Mouse (Mus musculus) embryo, embryonic 10.5 days (tissue): ENCODE measurements around the gene Rftn1.

Source experiments
- DNase-seq: peaks from one replicate; pipeline ENCODE4 v3.0.0-alpha.2; 2015; ENCODE audit warnings: low spot score

The Rftn1 gene

DNA sequence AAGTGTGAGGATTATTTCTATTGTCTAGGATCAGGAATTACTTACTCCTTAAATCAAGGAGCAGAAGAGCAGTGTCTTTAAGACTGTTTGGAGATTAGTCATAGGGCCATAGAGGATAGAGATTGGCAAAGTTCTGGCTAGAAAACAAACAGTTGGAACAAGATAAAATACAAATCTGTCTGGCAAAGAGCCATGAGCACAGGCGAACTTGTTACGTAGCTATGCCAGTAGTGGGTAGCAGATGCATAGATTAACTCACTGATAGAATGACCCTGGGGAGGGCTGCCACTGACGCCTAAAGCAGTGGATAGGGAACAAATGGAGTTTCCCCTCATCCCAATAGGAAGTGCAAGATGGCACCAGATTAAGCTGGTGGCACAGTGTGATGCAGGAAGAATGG lies 97.1 kb downstream of the Rftn1 start:
- DNase-seq, result no peak

DNA sequence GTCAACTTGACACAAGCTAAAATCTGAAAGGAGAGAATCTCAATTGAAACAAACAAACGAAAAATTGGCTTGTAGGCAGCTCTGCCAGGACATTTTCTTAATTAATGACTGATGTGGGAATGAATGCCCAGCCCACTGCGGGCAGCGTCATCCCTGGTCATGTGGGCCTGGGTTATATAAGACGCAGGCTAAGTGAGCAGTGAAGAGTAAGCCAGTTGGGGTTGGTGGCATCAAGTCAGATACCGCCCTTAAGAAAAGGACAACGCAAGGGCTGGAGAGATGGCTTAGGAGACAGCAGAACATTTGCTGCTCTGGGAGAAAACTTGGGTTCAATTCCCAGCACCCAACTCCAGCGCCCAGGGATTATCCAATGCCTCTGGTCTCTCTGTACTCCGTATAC lies 97.6 kb downstream of the Rftn1 start:
- DNase-seq, result no peak

DNA sequence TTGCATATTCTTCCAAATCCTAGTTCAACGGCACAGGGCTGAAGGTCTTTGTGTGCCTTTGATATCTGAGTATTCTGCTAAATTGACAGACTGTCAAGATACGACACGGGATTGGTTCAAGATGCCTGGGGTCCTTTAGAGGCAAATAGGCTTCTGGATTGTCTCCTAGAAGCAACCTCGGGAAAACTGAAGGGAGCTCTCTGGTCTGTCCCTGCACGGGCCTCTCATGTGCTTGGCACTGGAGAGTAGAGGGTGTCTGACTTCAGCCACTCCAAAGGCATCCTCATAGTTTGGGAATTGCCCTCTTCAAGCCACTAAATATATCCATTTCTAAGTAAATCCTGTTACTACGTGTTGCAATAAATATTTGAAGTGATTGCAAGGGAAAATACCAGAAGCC lies 98.6 kb downstream of the Rftn1 start:
- DNase-seq, result no peak

DNA sequence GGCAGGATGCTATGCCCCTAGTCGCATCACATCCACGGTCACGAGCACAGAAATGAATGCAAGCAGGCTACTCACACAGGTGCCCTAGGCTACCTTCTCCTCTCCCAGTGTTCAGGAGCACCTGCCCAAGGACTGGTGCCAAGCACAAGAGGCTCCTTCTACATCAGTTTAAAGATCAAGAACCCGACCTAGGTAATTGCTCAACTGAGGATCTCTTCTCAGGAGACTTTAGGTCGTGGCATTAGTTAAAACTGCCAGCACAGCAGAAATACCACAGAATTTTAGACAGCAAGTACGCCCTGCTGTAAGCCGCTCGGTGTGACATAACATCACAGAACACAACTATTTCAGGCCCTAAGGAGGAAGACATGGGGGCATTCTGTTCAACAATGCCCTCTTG lies 100.7 kb downstream of the Rftn1 start:
- no peak for DNase-seq

DNA sequence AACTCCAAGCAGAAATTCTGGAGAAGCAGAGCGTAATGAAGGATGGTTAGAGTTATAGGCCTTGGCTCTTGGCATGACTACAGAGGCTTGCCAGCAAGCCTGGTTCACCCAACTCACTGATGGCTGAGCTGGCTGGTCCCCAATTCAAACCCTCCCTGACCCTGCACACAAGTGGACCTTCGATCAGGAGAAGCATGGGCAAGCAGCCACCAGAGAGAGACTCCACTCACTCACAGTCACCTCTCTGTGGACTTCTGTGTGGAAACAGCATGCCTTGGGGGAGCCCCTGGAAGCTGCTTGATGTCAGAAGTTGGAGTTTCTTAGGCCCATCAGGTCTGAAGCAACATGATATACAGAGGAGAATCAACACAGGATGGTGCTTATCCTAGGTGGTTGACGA lies 102.4 kb downstream of the Rftn1 start:
- no peak for DNase-seq

DNA sequence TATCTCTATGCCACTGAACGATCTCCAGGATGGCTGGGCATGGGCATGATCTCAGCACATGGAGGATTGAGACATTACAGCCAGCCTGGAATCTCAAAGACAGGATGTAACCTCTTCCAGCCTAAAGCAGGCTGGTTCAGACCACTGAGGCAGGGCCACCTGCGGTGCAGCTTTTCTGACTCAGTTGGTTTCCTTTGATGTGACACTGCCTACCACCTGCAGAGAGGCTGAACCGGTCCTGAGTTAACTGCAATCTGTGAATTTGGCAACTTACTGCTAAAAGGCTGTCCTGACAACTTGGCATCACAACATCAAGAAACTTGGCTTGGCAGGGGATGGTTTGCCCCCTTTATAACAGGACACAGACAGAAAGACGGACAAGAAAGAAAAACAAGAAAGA lies 103.6 kb downstream of the Rftn1 start:
- DNase-seq, result no peak

DNA sequence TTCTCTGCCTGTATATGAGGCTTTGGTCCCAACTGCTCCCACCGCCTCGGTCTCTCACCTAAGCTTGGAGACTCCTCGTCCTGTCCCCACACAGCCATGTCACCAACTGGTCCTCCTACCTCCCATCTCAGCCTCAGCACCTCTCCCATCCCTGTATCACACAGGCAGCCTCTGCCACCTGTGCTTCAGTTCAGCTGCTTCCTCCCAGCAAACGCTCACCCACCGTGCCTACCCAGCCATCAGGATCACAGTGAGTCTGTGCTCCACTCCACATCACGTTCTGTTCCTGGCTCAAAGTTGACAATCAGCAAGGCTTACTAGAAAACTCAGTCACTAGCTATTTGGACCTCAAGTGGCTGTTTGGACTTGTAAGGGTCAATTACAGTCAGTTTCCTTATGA lies 105.8 kb downstream of the Rftn1 start:
- no peak for DNase-seq

DNA sequence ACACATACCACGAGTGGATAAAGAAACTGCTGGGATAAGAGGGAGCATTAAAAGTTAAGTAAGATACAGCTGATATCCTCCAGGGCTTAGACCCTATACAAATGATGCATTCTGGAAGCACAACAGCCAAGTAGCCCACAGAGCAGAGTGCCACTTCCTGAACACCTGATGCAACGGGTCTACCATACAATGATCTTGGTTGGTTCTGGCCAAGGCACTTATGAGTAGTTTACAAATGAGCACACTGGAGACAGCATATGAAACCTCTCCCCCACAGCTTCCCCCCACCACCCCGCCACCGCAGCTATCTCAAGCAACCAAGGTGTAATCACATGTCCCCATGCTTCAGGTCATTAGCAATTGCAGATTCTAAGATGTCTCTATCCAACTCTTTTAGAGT lies 106.5 kb downstream of the Rftn1 start:
- no peak for DNase-seq

DNA sequence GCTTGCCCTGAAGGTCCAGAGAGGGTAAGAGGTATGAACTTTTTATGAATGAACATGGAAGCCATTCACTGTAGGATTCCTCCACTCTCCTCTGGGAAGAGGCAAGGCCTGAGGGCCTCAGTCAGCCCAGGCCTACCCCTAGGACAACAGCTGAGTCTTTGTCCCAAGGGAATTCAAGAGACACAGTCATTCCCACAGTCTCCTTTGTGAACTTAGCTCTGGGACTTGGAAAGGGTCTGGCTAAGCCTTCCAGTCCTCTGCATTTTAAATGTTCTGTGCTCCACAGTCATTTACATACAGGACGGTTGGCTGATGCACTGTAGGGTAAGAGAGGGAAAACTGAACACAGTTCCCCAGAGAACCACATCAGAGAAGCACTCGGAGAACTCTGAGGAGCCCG lies 107.5 kb downstream of the Rftn1 start:
- DNase-seq, result no peak

DNA sequence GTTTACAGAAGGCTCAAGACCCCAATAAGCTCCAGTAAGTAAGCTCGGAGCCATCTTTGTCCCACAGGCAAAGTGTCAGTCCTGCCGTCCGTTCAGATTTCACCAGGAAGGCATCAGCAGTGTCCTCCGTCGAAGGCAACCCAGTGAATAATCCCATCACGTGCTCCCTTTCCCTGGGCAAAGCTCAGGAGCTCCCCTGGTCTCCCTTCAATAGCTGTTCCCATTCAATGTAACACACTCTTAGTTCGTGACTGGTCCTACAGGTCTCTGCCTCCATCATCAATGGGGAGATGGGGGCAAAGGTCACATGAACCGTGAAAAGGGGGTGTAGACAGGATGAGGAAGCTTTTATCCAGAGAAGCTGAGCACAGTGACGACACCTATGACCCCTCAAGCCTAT lies 108.8 kb downstream of the Rftn1 start:
- no peak for DNase-seq

DNA sequence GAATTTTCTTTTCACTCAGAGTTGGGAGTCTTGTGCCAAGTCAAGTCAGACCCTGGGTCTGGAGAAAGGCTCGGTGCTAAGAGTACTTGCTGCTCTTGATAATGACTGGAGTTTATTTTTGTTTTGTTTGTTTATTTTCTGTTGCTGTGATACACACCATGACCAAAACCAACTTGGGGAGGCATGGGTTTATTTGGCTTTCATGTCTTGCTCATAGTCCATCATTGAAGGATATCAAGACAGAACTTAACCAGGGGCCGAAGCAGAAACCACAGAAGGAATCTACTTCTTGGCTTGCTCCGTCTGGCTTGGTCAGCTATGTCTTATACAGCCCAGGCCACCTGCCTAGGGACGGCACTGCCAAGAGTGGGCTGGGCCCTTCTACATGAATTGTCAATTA lies 109.5 kb downstream of the Rftn1 start:
- no peak for DNase-seq

DNA sequence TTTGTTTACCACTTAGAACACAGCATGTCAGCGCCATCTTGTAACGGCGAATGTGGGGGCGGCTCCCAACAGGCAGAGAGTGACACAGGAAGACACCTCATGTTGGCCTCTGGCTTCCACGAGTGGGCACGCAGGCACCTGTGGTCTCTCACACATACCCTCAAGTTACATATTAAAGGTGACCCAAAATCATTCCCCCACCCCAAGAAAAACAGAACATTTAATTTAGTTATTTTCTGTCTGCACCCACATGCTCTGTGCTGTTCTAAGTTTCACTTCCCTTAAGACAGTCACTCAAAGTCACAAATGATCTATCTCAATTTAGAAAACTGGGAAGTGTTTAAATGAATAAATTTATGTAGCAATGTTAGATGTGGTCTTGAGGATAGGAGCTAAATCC lies 111.7 kb downstream of the Rftn1 start:
- no peak for DNase-seq

DNA sequence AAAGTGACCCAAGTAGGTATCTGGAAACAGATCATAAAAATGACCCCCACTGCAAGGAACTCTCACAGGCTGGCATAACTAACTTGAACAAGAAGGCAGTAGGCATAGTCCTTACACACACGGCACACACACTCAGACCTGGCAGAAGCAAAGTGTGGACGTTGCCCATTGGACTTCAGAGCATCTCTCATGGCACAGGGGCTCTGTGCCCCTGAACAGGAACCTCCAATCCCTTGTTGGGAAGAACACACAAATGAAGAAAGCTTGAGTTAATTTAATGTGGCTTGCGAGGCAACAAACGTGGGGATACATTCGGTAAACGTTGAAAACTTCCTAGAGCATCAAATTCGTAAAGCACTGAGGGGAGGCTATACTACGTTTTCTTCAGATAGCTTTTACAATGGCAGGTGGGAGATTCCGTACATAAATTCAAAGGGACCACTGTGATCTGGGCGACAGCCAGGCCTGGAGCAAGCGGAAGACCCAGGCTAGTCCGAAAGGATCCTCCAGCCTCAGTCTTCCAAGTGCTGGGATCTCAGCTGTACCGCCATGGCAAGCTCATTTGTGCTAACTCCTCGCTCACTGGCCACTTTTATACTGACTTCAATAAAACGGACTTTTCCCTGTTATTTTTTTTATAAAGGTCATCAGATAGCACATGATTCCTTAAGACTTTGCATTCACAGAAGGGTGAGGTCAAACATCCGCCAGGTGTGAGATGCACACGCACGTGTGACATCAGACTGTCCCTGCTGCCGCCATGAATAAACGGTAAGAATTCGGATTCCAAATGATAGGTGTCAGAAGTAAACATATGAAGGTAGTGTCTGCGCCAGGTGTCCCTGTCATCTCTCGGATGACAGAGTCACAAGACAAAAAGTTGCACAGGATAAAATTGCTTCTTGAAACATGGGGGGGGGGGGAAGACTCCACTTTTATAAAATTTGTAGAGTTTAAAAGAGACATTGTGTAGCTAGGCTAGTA lies 117.2 kb downstream of the Rftn1 start:
- no peak for DNase-seq

DNA sequence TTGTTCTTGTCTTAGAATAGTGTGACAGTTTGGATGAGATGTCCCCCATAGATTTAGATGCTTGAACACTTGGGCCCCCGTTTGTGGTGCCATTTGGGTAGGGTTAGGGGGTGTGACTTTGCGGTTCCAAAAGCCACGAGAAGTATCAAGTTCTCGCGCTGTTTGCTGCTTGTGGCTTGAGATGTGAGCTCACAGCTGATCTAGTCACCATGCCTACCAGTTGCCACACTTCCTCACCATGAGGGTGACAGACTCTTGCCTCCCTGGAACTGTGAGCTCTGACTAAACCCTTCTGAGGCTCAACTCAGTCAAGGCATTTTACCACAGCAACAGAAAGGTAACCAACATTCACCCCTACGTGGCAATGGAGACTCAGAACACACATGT lies 118.9 kb downstream of the Rftn1 start:
- DNase-seq, result no peak

DNA sequence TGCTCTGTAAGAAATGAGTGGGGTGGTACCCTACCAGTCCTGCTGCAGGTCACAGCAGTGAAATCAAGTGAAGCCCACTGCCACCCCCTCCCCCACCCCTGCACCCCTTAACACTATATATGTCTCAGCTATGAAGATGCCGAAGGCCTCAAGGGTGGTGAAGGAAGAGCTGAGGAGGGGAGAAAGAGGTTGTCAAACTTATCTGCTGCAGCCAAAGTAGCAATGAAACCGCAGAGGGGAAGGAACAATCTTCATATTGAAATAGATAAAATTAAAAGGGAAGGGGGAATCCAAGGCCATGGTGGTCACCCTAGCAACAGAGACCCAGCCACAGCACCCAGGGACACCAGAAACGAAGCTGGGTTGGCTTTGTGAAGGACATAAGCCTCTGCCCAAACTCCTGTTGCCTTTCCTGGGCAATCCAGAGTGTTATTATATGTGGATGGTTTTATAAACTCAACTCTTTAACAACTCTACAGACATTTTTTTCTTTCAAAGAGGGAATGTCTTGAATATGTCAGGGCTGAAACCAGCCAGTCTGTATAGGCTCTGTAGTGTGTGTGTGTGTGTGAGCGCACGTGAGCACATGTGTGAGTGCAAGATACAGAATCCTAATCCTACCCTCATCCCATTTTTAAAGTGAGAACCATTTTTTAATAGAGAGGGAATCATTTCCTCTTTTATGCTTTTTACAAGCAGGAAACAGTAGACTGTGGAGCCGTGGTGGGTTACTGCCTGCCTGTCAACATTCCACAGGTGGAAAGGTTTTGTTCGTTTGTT lies 119.5 kb downstream of the Rftn1 start:
- no peak for DNase-seq

DNA sequence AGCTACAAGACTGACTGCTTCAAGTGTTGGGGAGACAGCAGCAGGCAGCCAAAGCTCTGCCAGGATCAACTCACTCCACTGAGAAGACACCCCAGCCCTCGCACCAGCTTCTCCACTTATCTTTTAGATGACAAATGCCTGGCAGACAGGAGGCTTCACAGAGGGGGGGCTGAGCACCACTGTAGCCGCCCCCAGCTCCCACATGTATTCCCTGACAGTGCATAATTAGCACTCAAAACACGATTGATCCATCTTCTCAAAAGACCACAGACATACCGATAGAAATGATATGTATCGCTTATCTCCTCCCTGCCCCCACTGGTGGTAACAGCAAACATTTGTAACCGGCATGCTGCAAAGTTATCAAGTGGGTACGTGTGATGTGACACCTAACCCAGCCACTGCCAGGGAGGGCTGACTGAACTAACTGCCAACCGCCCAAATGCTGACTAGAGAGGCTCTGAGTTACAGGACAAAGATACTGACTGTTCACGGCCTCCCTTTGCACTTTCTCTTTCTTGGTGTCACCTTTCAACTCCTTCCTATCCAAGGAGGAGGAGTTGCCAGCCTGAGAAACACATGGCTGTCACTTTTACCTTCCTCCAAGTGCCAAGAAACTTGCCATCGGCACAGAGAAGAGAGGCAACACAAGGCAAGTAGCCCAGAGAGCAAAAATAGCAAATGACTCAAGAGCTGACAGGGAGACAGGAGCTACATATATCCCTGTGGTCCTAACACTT lies 120.4 kb downstream of the Rftn1 start:
- no peak for DNase-seq

DNA sequence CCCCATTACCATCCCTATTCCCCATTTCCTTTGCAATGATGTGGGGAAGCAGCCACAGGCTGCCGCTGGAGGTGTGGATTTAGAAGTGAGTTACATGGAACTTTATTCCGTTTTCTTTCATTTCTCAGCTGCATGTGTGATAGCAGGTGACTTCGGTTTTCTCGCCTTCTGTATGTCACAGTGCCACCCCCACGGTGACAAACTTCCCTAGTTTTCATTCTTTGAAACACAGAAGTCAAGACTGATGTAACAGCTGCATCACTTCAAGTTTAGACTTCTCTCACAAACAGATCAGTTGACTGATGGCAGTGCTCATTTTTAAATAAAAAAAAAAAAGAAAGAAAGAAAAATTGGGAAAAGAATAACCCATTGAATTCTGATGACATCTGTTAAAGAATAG lies 121.3 kb downstream of the Rftn1 start:
- no peak for DNase-seq

DNA sequence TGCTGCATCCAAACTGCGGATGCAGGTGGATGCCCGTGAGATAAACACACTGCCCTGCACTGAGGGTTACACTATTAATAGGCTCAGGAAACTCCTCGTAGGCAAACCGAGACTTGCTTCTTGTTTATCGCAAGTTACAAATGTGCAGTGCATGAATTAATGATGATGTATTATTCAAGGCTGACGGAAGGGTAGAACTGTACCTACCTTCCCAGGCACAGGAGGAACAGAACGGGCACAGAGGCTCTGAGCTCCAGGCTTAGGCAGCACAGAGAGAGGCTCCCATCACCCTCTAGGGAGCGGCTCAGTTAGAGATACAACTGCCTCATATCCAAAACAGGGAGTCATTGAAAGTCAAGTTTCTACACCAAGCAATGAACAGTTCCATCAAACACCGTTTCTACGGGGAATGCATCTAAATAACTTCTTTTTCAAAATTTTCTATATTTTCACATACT lies 121.8 kb downstream of the Rftn1 start:
- no peak for DNase-seq

DNA sequence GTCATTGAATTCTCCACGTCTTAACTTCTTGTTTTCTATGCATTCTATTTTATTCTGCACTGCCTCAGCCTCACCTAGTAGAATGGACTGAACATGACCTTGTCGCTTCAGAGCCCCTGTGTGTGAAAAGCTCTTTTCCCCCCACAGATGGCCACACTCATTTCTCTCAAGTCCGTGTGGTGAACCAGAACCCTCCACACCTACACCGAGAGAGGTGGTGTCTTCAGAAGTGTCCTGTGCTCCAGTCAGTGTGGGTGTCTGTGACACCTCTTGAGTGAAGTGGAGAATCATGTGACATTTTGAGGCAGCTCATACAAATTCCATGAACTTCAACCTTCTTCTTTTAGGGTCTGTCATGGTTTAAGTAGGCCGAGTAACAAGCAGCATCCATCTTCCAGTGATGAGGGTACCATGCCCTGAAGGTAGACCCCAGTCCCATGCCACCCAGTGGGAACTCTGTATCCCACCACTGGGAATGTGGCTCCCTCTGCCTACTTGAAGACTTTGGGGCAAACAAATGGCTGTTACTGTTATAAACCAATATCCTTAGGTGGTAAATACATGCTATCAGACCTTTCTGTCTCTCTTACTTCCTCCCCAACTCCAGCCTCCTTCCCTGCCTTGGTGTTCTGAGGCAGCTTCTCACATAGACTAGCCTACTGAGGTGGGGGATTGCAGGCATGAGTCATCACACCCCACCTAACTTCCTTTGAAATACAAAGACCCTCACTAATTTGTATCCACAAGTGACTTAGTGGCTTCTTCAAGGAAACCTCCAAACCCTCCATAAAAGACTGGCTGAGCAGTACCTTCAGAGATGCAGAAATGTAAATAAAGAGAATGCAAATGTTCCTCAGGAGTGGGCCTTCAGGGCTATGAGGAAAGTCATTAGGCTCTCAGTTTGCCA lies 122.4 kb downstream of the Rftn1 start:
- DNase-seq, result no peak

DNA sequence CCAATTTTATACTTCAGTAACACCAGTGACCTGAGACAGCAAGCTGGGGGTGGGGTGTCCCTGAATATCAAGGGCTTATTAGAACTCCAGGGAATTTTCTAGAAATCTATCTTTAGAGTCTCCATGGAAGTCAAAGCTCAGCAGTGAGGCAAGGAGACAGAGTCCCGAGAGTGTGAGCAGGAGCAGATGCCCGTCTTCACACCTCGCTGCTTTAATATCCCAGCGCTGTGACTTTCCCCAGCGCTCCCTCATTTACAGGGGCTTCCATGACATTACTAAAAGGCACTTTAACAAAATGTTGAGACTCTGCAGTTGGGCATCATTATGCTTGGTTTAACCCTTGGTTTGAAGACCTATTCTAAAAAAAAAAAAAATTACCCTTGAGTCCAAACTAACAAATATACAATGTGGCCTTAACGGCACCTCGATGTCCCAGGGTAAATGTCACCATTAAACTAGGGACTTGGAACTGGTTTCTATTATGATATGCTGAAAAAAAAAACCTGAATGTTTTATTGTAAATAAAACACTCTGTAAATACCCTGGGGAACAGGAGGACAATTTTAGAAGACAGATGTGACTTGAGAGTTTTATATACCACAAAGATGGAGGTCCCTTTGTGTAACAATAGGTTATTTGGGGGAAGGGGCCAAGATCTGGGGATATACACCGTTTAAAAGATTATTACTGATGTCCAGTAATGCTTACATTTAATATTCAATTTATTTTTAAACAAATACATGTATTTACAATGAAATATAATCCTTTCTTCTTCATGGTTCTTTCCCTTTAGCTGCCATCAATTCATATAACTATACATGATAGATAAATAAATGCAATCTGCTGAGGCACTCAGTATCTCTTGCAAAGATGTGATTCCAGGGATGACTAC lies 123.4 kb downstream of the Rftn1 start:
- DNase-seq, result no peak
